Mouse (Mus musculus) hindbrain, embryonic 14.5 days (tissue): ENCODE measurements around the gene Plcxd3. TPM values are rescaled to one million over a fixed set of nuclear protein-coding genes. Genes with fewer than 3 reads are reported as not detected.

ENCODE experiments used
- ATAC-seq: fragments of 200-750 bp; cut with Nextera tagmentation; 2 replicates; pipeline ENCODE4 v1.8.0; 2017; ENCODE audit warnings: moderate number of reproducible peaks, mild to moderate bottlenecking, moderate TSS enrichment, moderate library complexity; ENCODE audit not compliant: low FRiP score
- DNase-seq: peaks from one replicate; pipeline ENCODE4 v3.0.0-alpha.2; 2015; ENCODE audit warnings: low spot score
- H3K27ac ChIP-seq: fragments of 300-500 bp; sonication (generic); 2 replicates; pipeline ENCODE4 v1.5.1; 2014; ENCODE audit warnings: mild to moderate bottlenecking, moderate library complexity
- H3K27me3 ChIP-seq: fragments of 300-500 bp; sonication (generic); 2 replicates; pipeline ENCODE4 v1.6.1; 2014; ENCODE audit warnings: mild to moderate bottlenecking, low read length, mixed read lengths; ENCODE audit not compliant: control insufficient read depth, insufficient read depth
- H3K36me3 ChIP-seq: fragments of 300-500 bp; sonication (generic); replicated peaks from 2 replicates; pipeline ENCODE4 v1.6.1; 2014; ENCODE audit not compliant: control insufficient read depth, insufficient read depth
- H3K4me1 ChIP-seq: fragments of 300-500 bp; sonication (generic); replicated peaks from 2 replicates; pipeline ENCODE4 v1.6.1; 2014; ENCODE audit warnings: antibody characterized with exemption, low read length, mixed read lengths; ENCODE audit not compliant: control insufficient read depth, insufficient read depth
- H3K4me2 ChIP-seq: fragments of 300-500 bp; sonication (generic); replicated peaks from 2 replicates; pipeline ENCODE4 v1.6.1; 2014; ENCODE audit warnings: mild to moderate bottlenecking, moderate library complexity
- H3K4me3 ChIP-seq: fragments of 300-500 bp; sonication (generic); replicated peaks from 2 replicates; pipeline ENCODE4 v1.5.1; 2014; ENCODE audit warnings: mild to moderate bottlenecking, low read length
- H3K9ac ChIP-seq: fragments of 300-500 bp; sonication (generic); 2 replicates; pipeline ENCODE4 v1.6.1; 2014
- H3K9me3 ChIP-seq: fragments of 300-500 bp; sonication (generic); 2 replicates; pipeline ENCODE4 v1.6.1; 2016; ENCODE audit warnings: low read length; ENCODE audit not compliant: control insufficient read depth
- WGBS: fragments of 180-500 bp; shearing (Covaris S2); extraction: QIAGEN DNeasy Blood & Tissue Kit; methylation state at CpG from one replicate; pipeline ENCODE4 v1.1.7; 2014; 5-methylcytosine and 5-hydroxymethylcytosine counted together
- polyA plus RNA-seq: library from polyadenylated mRNA; unstranded; fragments of >200 nt; fragmentation: Nextera tagmentation; extraction: Ambion mirVana; gene quantifications from 2 replicates; pipeline ENCODE4 v1.2.1, GENCODE M21; 2014

Gene Plcxd3
- polyA plus RNA-seq = 75.6 and 79.1 TPM in 2 replicates

DNA sequence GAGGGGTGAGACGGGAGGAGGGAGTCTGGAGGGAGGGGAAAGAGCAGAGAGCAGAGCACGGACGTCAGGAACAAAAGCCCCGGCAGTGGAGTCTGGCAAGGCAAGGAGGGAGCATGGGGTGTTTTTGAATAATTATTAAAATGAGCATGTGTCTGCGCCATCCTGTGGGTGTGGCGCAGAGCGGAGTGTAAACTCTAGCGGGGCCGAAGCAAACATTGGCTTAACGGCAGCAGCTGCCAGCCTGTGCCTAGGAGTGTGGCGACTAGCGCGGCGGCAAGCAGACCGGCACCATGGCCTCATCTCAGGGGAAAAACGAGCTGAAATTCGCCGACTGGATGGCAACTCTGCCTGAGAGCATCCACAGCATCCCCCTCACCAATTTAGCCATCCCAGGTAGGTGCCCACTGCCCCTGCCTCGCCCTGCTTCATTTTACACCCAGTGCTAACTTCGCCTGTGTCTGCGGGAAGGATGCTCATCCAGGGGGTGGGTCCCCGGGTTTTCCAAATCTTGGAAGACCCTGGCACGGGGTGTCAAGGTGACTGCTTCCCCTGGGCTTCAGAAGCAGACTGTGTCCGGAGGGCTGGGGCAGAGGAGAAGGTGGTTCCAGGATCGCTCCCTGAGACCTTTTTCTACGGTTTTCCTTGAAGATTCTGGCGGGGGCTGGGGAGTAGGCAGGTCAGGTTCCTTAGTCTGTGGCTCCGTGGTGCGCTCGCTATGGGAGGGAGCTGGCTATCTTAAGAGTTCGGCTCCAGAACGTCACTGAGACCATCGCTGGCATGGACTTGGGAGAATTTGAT is at the start of gene Plcxd3:
TSS of gene Plcxd3 (plus strand) at position 69 of the 798 bp plus-strand sequence.
- under 1% methylated on average over 32 of the region's 33 CpGs for WGBS
- peaks cover 12% of the 10 kb centered on the region; the same call in 1 of the 2 replicates for H3K4me1 ChIP-seq
- ATAC-seq = peak; percentile 92

DNA sequence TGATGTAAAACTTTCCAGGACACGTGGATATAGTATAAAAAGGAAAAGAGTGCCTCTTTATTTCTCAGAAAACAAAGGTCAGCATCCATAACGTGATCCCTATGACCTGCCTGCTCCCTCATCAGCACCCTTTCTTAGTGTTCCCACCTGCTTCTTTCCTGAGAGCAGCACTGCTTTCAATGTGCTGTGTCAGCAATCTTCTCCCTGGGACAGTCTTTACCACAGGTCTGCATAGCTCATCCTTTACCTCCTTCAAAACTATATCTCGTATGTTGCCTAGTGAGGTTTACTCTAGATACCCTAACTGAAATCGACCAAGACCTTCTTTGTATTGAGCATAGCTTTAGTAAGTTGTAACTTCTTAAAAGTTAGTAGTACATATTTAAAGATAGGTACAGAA is 43.4 kb upstream of the Plcxd3 start:
- Histone ChIP-seq H3K36me3 (no peaks in the 10 kb centered on the region), H3K9me3 (no peaks in the 10 kb centered on the region), H3K9ac (no peak overlapping the region), H3K27ac (no peak overlapping the region), H3K27me3 (no peaks in the 10 kb centered on the region), H3K4me1 (no peaks in the 10 kb centered on the region), H3K4me2 (no peak overlapping the region), H3K4me3 (no peak overlapping the region)
- DNase-seq (no peak), ATAC-seq (no peak)
- 79% methylated on average over 4 of the region's 4 CpGs for whole genome bisulfite sequencing

More for the DNA sequence above, at the start of gene Plcxd3:
- peak; percentile 73 for DNase-seq
- peak within 1 kb of the TSS; percentile 75 for H3K4me2 ChIP-seq
- H3K9me3 ChIP-seq = no peaks in the 10 kb centered on the region
- H3K4me3 ChIP-seq = peak within 1 kb of the TSS; percentile 60
- H3K27me3 ChIP-seq = no peaks in the 10 kb centered on the region
- no peaks in the 10 kb centered on the region for H3K36me3 ChIP-seq
- H3K27ac ChIP-seq = peak within 1 kb of the TSS; percentile 55
- peak within 1 kb of the TSS; percentile 70 for H3K9ac ChIP-seq

DNA sequence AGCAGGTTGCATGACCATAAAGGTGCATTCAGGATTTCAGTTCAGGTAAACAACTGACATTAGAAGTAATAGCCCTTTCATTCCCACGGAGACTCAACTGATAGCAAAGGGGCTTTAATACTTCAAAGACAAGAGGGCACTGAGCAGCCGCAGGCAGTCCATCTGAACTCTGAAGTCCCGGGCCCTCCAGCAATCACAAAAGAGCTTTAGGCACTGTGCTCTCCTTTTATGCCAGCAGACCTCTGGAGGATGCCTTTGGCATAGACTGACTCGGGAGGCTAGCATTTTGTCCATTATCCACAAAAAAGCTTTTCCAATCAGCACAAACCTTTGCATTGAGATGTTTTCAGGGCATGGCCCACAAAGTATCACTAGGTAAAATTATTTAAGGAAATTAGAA is 33.7 kb upstream of the Plcxd3 start:
- DNase-seq = no peak
- H3K9ac ChIP-seq = no peak overlapping the region
- no peak overlapping the region for H3K27ac ChIP-seq
- H3K4me3 ChIP-seq = no peak overlapping the region
- no peaks in the 10 kb centered on the region for H3K27me3 ChIP-seq
- 18% methylated on average over 4 of the region's 4 CpGs for WGBS
- H3K9me3 ChIP-seq = no peaks in the 10 kb centered on the region
- H3K4me1 ChIP-seq = no peaks in the 10 kb centered on the region
- H3K4me2 ChIP-seq = no peak overlapping the region
- no peak for ATAC-seq
- no peaks in the 10 kb centered on the region for H3K36me3 ChIP-seq

DNA sequence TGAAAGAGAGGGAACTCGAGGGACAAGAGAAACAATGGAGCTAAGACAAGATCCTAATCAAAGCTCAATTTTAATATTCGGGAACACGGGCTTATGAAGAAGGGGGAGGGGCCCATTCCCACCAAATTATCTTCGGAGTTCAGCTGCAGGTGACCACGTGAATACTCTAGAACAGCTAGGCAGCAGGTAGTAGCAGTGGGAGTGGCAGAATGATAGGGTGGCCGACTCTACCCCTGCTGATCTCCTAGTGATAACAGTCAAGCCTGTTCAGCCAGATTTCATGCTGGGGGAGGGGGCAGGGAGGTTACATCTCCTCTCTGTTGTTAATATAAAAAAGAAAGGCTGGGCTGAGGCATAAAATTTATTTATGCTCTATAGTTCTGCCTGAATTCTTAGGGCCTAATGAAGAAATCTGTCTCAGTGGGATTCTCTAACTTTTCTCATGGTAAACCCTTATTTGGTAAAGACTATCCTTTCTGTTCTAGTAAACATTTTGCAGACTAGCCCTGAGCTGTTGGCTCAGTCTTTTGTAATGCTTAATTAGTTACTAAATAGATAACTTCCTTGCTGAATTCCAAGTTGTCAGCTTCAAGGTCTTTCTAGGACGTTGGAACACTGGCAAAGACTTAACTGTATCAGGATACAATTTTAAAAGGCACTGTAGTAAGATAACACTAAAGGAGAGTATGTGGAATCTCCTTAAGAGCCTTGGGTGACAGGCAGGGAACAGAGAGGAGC is 26.3 kb upstream of the Plcxd3 start:
- H3K27me3 ChIP-seq = no peaks in the 10 kb centered on the region
- no peaks in the 10 kb centered on the region for H3K4me1 ChIP-seq
- H3K4me3 ChIP-seq = no peak overlapping the region
- H3K4me2 ChIP-seq = no peak overlapping the region
- H3K36me3 ChIP-seq = no peaks in the 10 kb centered on the region
- H3K9ac ChIP-seq = no peak overlapping the region
- no peak overlapping the region for H3K27ac ChIP-seq
- 34% methylated on average over 7 of the region's 7 CpGs for WGBS
- DNase-seq (no peak), ATAC-seq (no peak)
- no peaks in the 10 kb centered on the region for H3K9me3 ChIP-seq

DNA sequence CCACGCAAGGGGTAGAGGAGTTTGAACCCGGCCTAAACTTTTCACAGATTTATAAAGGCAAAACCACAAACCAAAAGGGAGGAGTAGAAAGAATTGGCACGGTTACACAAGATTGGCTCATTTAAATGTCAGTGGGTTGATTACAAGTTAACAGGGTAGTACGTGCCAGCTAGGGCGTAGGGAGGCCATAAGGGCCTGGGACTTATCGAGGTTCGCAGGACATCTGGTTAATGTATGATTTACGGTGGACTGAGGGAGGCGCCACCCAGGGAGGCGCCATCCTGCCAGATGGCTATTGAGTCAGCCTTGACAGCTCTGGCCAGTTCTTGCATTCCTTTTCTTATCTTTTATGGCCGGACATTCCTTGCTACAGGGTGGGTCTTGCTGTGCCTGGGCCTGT is 18.9 kb upstream of the Plcxd3 start:
- Histone ChIP-seq H3K4me3 (no peak overlapping the region), H3K27me3 (no peaks in the 10 kb centered on the region), H3K4me1 (no peaks in the 10 kb centered on the region), H3K9ac (no peak overlapping the region), H3K27ac (no peak overlapping the region), H3K9me3 (no peaks in the 10 kb centered on the region), H3K4me2 (no peak overlapping the region), H3K36me3 (no peaks in the 10 kb centered on the region)
- ATAC-seq (no peak), DNase-seq (no peak)
- 88% methylated on average over 11 of the region's 11 CpGs for WGBS

DNA sequence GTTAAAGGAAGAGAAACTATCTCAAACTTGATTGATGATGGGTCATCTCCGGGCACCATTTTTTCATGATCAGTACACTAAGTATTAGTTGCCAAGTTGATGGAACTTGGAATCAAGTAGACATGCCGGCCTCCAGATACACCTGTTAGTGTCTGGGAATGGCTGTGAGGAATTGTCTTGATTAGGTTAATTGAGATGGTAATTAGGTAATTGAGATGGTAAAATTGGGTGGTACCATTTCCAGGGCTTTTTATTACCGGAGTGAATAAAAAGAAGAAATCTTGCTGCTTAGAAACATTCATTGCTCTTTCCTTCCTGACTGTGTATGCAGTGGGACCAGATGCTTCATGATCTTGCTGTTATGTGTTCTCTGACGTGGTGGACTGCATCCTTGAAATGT is 17.6 kb upstream of the Plcxd3 start:
- no peak overlapping the region for H3K27ac ChIP-seq
- H3K4me3 ChIP-seq = no peak overlapping the region
- H3K4me1 ChIP-seq = no peaks in the 10 kb centered on the region
- no peak overlapping the region for H3K4me2 ChIP-seq
- WGBS = 79% methylated on average over 4 of the region's 4 CpGs
- H3K36me3 ChIP-seq = no peaks in the 10 kb centered on the region
- no peaks in the 10 kb centered on the region for H3K9me3 ChIP-seq
- no peaks in the 10 kb centered on the region for H3K27me3 ChIP-seq
- no peak for DNase-seq
- no peak overlapping the region for H3K9ac ChIP-seq
- ATAC-seq = no peak

DNA sequence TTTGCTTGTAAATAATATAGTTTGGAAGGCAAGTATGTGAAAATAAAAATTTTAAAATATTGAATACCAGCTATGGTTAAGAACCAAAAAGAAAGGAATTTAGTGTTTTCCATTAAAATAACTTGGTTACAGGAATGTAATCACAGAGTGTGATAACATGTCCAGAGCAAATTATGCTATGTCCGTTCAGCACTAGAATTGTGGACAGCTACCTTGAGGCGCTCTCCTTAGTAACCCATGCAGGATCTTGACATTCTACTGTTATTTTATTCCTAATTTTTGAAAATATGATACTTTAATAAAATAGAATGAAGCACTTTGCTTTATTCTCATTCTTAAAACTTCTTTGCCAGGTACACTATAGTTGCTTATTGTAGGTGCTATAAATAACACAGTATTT is 7.5 kb upstream of the Plcxd3 start:
- ATAC-seq (no peak), DNase-seq (no peak)
- H3K27me3 ChIP-seq = no peaks in the 10 kb centered on the region
- 70% methylated on average over 2 of the region's 2 CpGs for WGBS
- H3K27ac ChIP-seq = no peak overlapping the region
- no peak overlapping the region for H3K9ac ChIP-seq
- H3K4me1 ChIP-seq = no peaks in the 10 kb centered on the region
- H3K9me3 ChIP-seq = no peaks in the 10 kb centered on the region
- no peak overlapping the region for H3K4me3 ChIP-seq
- H3K36me3 ChIP-seq = no peaks in the 10 kb centered on the region
- no peak overlapping the region for H3K4me2 ChIP-seq

DNA sequence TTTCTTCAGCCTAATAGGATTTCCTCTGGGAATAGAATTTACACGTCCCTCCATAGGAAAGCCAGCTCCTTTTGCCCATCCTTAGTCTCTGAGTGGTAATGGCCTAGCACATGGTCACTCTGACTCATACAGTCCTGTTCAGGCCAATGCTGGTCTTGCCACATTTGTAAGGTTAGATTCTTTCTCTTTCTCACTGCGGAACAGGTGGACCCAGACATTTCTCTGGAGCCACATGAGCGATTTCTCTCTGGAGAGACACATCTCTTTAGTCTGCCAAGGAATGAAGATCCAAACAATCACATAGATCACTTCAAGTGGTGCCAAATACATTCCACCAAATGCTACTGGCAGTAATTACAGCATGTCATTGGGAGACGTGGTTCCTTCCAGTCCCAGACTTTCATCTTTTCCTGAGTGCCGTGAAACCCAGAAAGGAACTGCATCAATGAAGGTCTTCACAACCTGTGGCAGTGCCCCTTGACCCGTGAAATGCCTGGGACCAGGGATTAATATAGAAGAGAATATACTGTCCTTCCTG is 769 bp upstream of the Plcxd3 start:
- H3K27me3 ChIP-seq = no peaks in the 10 kb centered on the region
- H3K27ac ChIP-seq = no peak overlapping the region
- peaks cover 12% of the 10 kb centered on the region; the same call in 1 of the 2 replicates for H3K4me1 ChIP-seq
- H3K36me3 ChIP-seq = no peaks in the 10 kb centered on the region
- ATAC-seq (no peak), DNase-seq (no peak)
- peak overlapping the region; percentile 75 for H3K4me2 ChIP-seq
- H3K9ac ChIP-seq = peak overlapping the region; percentile 70; the same call in 1 of the 2 replicates
- H3K9me3 ChIP-seq = no peaks in the 10 kb centered on the region
- H3K4me3 ChIP-seq = peak overlapping the region; percentile 60
- WGBS = 39% methylated on average over 6 of the region's 6 CpGs

DNA sequence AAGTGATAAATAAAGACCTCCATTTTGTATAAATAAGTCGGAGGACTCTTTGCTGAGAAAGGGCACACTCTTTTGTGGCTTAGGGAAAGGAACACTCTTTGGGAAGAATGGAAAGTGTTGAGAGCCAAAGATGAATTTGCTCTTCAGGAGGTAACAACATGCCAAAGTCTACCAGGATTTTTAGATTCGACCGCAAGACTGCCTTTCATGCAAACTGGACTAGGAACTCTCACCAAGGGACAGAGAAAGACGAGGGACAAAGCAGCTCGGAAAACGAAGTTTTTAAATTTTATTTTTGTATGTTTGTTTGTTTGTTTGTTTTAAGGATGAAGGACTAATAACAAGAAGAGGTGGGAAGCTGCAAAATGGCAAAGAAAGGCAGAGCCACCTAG is 264 bp upstream of the Plcxd3 start:
- Histone ChIP-seq H3K4me2 (peak overlapping the region; percentile 75), H3K27ac (no peak overlapping the region; the same call in 1 of the 2 replicates), H3K4me3 (peak overlapping the region; percentile 60), H3K36me3 (no peaks in the 10 kb centered on the region), H3K27me3 (no peaks in the 10 kb centered on the region), H3K9ac (peak overlapping the region; percentile 70), H3K9me3 (no peaks in the 10 kb centered on the region), H3K4me1 (peaks cover 12% of the 10 kb centered on the region; the same call in 1 of the 2 replicates)
- ATAC-seq = 0 out of 2 replicates have a peak, but pooled peaks have one; percentile 0
- 14% methylated on average over 6 of the region's 6 CpGs for WGBS
- DNase-seq = no peak
